In genomic region chr9:47533461-47533860, GRCm38 (mm10) we compare ENCODE assay signal across 10 mouse cellular contexts. TPM values are rescaled to one million over a fixed set of nuclear protein-coding genes. Genes with fewer than 3 reads are reported as not detected.
DNase-seq lines count a peak whose midpoint lies in the region; ATAC-seq lines count a peak whose summit lies in the region.
"Had no signal": no experiment of that assay in that cellular context is flagged by ENCODE, and none has a peak within 500 bp of the region (broad histone marks: within the 10 kb centered on the region; RNA-seq: fewer than 3 reads in every experiment).

No protein-coding gene starts in this region.

- peak overlapping the region; percentile 5; the same call in 1 of the 2 replicates for H3K9ac ChIP-seq in lung, embryonic 16.5 days (ENCODE audit: low read length)
- peak overlapping the region; percentile 44 for H3K9ac ChIP-seq in forebrain, embryonic 11.5 days (ENCODE audit: low read length)
- H3K9ac ChIP-seq in limb, embryonic 12.5 days (replicated peaks): no peak overlapping the region
- H3K9ac ChIP-seq in stomach, embryonic 16.5 days (ENCODE audit: low read length): no peak overlapping the region
- no peak overlapping the region for H3K9ac ChIP-seq in heart, embryonic 12.5 days

- peak overlapping the region; percentile 65 for H3K4me2 ChIP-seq in lung, embryonic 16.5 days (ENCODE audit: low read depth, low read length)
- peak overlapping the region; percentile 94 for H3K4me2 ChIP-seq in forebrain, embryonic 11.5 days (ENCODE audit: low read depth, low read length, severe bottlenecking)
- H3K4me2 ChIP-seq in limb, embryonic 12.5 days: peak overlapping the region; percentile 96
- H3K4me2 ChIP-seq in stomach, embryonic 16.5 days (ENCODE audit: low read depth, low read length): 0 out of 2 replicates have a peak overlapping the region, but pooled peaks have one; percentile 6
- no peak overlapping the region for H3K4me2 ChIP-seq in heart, embryonic 12.5 days

- no peak for DNase-seq in lung, postnatal 4 days
- no peak for DNase-seq in forebrain, embryonic 11.5 days (ENCODE audit: low spot score)
- no peak for DNase-seq in heart, postnatal 25 days (ENCODE audit: low spot score)
- no peak for DNase-seq in frontal cortex, postnatal 25 days (ENCODE audit: low spot score in 2 of 2)
- DNase-seq: cerebellum, adult 8-10 months; lung, adult 2 months had no signal

- no peak for ATAC-seq in lung, embryonic 16.5 days (ENCODE audit: low read depth)
- ATAC-seq in forebrain, embryonic 11.5 days (replicated peaks; ENCODE audit: low FRiP score): no peak
- ATAC-seq in limb, embryonic 12.5 days (ENCODE audit: insufficient number of reproducible peaks, insufficient read depth, low FRiP score, low TSS enrichment, low read depth): no peak
- no peak for ATAC-seq in stomach, embryonic 16.5 days (ENCODE audit: insufficient read depth, low FRiP score)
- no peak for ATAC-seq in heart, embryonic 12.5 days (ENCODE audit: insufficient number of reproducible peaks, low FRiP score)

- no peaks in the 10 kb centered on the region for H3K36me3 ChIP-seq in lung, embryonic 16.5 days (ENCODE audit: control insufficient read depth, insufficient read depth, low read length)
- no peaks in the 10 kb centered on the region for H3K36me3 ChIP-seq in forebrain, embryonic 11.5 days (ENCODE audit: control insufficient read depth, insufficient read depth, low read length)
- H3K36me3 ChIP-seq in limb, embryonic 12.5 days: no peaks in the 10 kb centered on the region
- no peaks in the 10 kb centered on the region for H3K36me3 ChIP-seq in stomach, embryonic 16.5 days (ENCODE audit: control insufficient read depth, insufficient read depth, low read length)
- no peaks in the 10 kb centered on the region for H3K36me3 ChIP-seq in heart, embryonic 12.5 days

- intact Hi-C loops in heart, postnatal 25 days (cut with DNase I): loop anchor here (2.0 kb wide), 1 partner anchor 165 kb away; no protein-coding TSS in a partner anchor

- peaks cover 15% of the 10 kb centered on the region for H3K4me1 ChIP-seq in lung, embryonic 16.5 days (replicated peaks; ENCODE audit: control insufficient read depth, insufficient read depth, low read length)
- H3K4me1 ChIP-seq in forebrain, embryonic 11.5 days (replicated peaks; ENCODE audit: control insufficient read depth, insufficient read depth, low read length): peaks cover 14% of the 10 kb centered on the region
- H3K4me1 ChIP-seq in limb, embryonic 12.5 days (replicated peaks): peaks cover 22% of the 10 kb centered on the region
- peaks cover 11% of the 10 kb centered on the region; the same call in 1 of the 2 replicates for H3K4me1 ChIP-seq in stomach, embryonic 16.5 days (ENCODE audit: control insufficient read depth, insufficient read depth, low read length)
- H3K4me1 ChIP-seq in heart, embryonic 12.5 days (replicated peaks): peaks cover 20% of the 10 kb centered on the region

- H3K27me3 ChIP-seq in lung, embryonic 16.5 days (ENCODE audit: control insufficient read depth, insufficient read depth, low read depth, low read length): peaks cover 31% of the 10 kb centered on the region
- H3K27me3 ChIP-seq in forebrain, embryonic 11.5 days (ENCODE audit: control insufficient read depth, insufficient read depth, low read length): no peaks in the 10 kb centered on the region
- peaks cover 35% of the 10 kb centered on the region for H3K27me3 ChIP-seq in limb, embryonic 12.5 days
- peaks cover 13% of the 10 kb centered on the region for H3K27me3 ChIP-seq in stomach, embryonic 16.5 days (ENCODE audit: control insufficient read depth, insufficient read depth, low read length)
- H3K27me3 ChIP-seq in heart, embryonic 12.5 days (replicated peaks): peaks cover 32% of the 10 kb centered on the region

- H3K9me3 ChIP-seq in lung, embryonic 16.5 days (ENCODE audit: control insufficient read depth, low read length): no peaks in the 10 kb centered on the region
- no peaks in the 10 kb centered on the region for H3K9me3 ChIP-seq in forebrain, embryonic 11.5 days (ENCODE audit: control insufficient read depth, low read length)
- no peaks in the 10 kb centered on the region for H3K9me3 ChIP-seq in limb, embryonic 12.5 days
- no peaks in the 10 kb centered on the region for H3K9me3 ChIP-seq in stomach, embryonic 16.5 days (replicated peaks; ENCODE audit: control insufficient read depth, low read length)
- H3K9me3 ChIP-seq in heart, embryonic 12.5 days (replicated peaks): no peaks in the 10 kb centered on the region

- peak overlapping the region; percentile 14; the same call in 1 of the 2 replicates for H3K4me3 ChIP-seq in lung, embryonic 16.5 days (ENCODE audit: low read length)
- H3K4me3 ChIP-seq in forebrain, embryonic 11.5 days (ENCODE audit: low read depth, low read length): peak overlapping the region; percentile 68
- H3K4me3 ChIP-seq in limb, embryonic 12.5 days (replicated peaks): peak overlapping the region; percentile 76; the same call in 1 of the 2 replicates
- H3K4me3 ChIP-seq in stomach, embryonic 16.5 days (replicated peaks; ENCODE audit: low read length): 0 out of 2 replicates have a peak overlapping the region, but pooled peaks have one; percentile 1
- no peak overlapping the region for H3K4me3 ChIP-seq in heart, embryonic 12.5 days

- H3K27ac ChIP-seq in lung, embryonic 16.5 days (ENCODE audit: low read length): no peak overlapping the region; the same call in 1 of the 2 replicates
- no peak overlapping the region for H3K27ac ChIP-seq in forebrain, embryonic 11.5 days (ENCODE audit: low read depth, low read length)
- H3K27ac ChIP-seq in limb, embryonic 12.5 days: no peak overlapping the region
- no peak overlapping the region for H3K27ac ChIP-seq in stomach, embryonic 16.5 days (ENCODE audit: low read length)
- no peak overlapping the region for H3K27ac ChIP-seq in heart, embryonic 12.5 days (ENCODE audit: poor library complexity, severe bottlenecking)

- 37% methylated on average over 8 of the region's 8 CpGs for WGBS in lung, embryonic 16.5 days
- WGBS in forebrain, embryonic 11.5 days: 5% methylated on average over 8 of the region's 8 CpGs
- WGBS in limb, embryonic 12.5 days: 34% methylated on average over 8 of the region's 8 CpGs
- WGBS in stomach, embryonic 16.5 days: 44% methylated on average over 8 of the region's 8 CpGs
- 41% methylated on average over 8 of the region's 8 CpGs for WGBS in heart, embryonic 12.5 days

RNA-seq across cellular contexts. Expression of gene Cadm1, which starts 3.5 kb away (rescaled TPM):
- 91.7 and 96.0 TPM in 2 replicates for polyA plus RNA-seq in lung, embryonic 16.5 days (2015; fragmentation: Nextera tagmentation; extraction: Ambion mirVana)
- 105 and 112 TPM in 2 replicates for polyA plus RNA-seq in forebrain, embryonic 11.5 days (2014; fragmentation: Nextera tagmentation; extraction: Ambion mirVana)
- 46.5 and 46.6 TPM in 2 replicates for polyA plus RNA-seq in limb, embryonic 12.5 days (2016; fragmentation: Nextera tagmentation; extraction: Ambion mirVana)
- 41.3 and 44.8 TPM in 2 replicates for polyA plus RNA-seq in stomach, embryonic 16.5 days (2015; fragmentation: Nextera tagmentation; extraction: Ambion mirVana)
- 1 to 10 TPM; 1.9 to 2.1 TPM for total RNA-seq in heart, postnatal 25 days (2021)
- polyA plus RNA-seq in heart, embryonic 12.5 days (2016; fragmentation: Nextera tagmentation; extraction: Ambion mirVana): 18.7 and 19.9 TPM in 2 replicates

Comparison
In these comparisons a context has a peak if more than half of its experiments do, and no peak if none do; other contexts are left out.
1. H3K9ac ChIP-seq: peak in lung, embryonic 16.5 days (single experiment) and forebrain, embryonic 11.5 days (single experiment); none in limb, embryonic 12.5 days (single experiment), stomach, embryonic 16.5 days (single experiment) and heart, embryonic 12.5 days (single experiment).